Mouse (Mus musculus) megakaryocyte progenitor cell, adult 5-6 weeks (primary cell): ENCODE measurements around the gene Mansc1. TPM values are rescaled to one million over a fixed set of nuclear protein-coding genes. Genes with fewer than 3 reads are reported as not detected.
"Not testable (repeated sequence)": the region's sequence is repeated elsewhere in the genome, so short reads cannot be mapped to it uniquely, and the experiment has no call there.

Experiments
- ATAC-seq: replicated peaks from 2 replicates; pipeline ENCODE4 v1.8.0; 2016; ENCODE audit warnings: mild to moderate bottlenecking, moderate TSS enrichment, inconsistent platforms; ENCODE audit not compliant: poor library complexity
- total RNA-seq, 2 experiments: library from RNA; stranded (forward) in 1 of 2; stranded (reverse) in 1 of 2; fragments of 157-497, 149-512 nt in 1 of 2; fragments of 200-1000 nt in 1 of 2; gene quantifications; 2 replicates each; pipeline versions ENCODE4 v1.2.3 to v1.2.4; 2015 to 2017

Mansc1 gene
- total RNA-seq (2015), result 7.3 and 8.1 TPM in 2 replicates
- total RNA-seq (2017), result 2.7 and 3.3 TPM in 2 replicates

DNA sequence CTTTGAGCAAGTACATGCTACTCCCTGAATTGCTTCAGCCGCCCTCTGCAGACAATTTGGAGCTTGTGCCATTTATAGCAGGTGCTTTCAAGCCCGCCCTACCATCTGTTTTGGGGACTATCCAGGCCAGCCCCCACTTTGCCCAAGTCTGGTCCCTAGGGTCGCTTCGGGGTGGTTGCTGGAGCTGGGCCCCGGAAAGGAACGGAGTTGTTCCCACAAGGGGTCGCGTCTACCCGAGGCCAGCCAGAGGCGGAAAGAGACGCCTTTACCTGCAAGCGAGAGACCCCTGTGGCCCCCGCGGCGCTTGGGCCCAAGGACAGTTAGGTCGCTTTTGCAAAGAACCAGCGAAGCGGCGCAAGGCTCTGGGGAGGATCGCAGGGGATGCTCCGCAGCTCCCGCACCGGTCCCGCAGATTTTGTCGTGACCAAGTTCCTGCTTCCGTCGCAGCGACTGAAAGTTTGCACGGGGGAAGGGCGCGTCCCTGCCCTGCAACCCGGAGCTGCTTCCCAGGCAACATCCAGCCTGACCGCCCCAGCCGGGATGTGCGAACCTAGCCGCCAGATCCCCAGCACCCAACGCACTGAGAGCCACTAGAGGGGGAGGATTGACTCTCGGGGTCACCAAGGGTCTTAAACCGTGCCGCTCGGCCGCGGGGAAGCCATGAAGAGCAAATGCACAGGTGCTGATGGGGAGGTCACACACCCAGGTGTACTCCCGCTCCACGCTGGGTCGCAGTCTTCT lies at the start of gene Mansc1:
TSS of gene Mansc1 (minus strand) at position 542 of the 741 bp plus-strand sequence.
- ATAC-seq, result peak; percentile 68

DNA sequence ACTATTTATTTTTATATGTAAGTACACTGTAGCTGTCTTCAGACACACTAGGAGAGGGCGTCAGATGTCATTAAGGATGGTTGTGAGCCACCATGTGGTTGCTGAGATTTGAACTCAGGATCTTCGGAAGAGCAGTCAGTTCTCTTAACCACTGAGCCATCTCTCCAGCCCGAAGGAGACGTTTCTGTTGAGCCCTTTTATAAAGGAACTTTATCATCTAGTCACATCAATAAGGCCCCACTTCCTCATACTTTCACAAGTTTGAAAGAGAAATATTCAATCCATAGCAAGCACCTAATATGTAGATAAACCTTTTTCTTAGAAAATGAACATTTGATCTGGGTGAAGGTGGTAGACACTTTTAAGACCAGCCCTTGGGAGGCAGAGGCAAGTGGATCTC lies 47.0 kb upstream of the Mansc1 start:
- not testable (repeated sequence) for ATAC-seq

DNA sequence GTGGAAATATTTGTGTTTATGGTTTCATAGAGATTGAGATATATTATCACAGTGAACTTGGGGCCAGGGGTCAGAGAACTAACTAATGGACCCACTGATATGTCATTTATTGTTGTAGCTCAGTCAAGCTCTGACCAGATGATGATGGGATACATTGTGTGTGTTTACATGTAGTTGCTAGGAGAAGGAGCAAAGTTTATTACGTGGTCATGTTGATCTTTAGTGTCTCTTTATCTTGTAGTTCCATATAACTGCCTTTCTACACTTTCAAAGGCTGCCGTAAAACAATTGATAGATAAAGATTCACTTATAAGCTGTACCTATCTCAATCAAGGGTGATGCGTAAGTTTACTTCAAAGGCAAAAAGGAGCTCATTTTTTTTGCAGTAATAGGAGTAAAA lies 45.7 kb upstream of the Mansc1 start:
- ATAC-seq, result peak; percentile 74

DNA sequence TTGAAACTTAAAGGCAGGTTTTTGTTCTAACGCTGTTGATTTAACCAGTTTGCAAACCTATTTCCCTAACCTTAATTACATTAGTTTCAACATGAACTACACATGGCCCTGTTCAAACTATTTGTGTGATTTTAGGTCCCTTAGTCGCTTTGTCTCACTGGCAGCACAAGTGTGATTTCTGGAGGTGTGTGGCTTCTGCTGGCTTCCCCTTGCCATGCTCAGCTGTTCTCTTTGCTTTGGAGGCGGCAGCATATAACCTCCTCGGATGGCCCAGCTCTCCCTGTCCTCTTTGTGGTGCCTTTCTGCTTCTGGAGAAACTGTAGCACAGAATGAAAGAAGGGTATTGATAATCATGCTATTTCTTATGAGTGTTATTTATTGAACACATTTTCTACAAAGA lies 45.2 kb upstream of the Mansc1 start:
- ATAC-seq, result no peak

DNA sequence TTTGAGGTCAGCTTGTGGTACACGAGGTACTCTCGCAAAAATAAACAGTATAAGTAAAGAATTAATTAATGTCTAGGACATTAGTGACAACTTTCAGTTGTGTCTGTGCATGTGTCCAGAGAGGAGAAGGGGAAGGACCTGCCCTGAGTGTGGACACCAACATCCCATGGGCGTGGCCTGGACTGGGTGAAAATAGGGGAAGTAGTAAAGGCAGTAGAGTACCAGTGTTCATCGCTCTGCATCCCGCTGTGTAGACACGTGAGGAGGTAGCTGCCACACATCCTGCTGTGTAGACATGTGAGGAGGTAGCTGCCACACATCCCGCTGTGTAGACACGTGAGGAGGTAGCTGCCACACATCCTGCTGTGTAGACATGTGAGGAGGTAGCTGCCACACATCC lies 41.4 kb upstream of the Mansc1 start:
- ATAC-seq, result peak; percentile 78

DNA sequence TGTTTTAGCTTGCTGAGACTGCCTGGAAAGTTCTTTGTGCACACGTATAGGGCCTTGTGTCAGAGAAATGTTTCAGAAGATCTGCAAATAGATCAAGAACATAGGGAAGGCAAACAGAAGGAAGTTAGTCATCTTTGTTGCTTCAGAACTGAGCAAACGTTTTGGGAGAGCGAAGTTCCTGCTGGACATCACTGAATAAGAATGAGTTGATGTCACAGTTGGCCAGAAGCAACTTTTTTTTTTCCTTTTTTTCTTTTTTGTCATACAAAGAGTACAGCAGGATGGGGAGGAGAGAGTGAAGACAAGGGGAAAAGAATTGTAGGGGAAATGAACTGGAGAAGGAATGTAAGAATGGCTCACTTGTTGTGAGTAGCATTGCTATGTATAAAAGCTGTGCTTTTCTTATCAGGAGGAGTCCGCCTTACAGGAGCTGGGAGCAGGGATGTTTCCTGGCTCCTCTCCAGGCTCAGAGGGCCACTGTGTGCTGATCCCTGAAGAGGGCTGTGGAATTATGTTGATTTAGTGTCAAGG lies 38.7 kb upstream of the Mansc1 start:
- ATAC-seq, result no peak

DNA sequence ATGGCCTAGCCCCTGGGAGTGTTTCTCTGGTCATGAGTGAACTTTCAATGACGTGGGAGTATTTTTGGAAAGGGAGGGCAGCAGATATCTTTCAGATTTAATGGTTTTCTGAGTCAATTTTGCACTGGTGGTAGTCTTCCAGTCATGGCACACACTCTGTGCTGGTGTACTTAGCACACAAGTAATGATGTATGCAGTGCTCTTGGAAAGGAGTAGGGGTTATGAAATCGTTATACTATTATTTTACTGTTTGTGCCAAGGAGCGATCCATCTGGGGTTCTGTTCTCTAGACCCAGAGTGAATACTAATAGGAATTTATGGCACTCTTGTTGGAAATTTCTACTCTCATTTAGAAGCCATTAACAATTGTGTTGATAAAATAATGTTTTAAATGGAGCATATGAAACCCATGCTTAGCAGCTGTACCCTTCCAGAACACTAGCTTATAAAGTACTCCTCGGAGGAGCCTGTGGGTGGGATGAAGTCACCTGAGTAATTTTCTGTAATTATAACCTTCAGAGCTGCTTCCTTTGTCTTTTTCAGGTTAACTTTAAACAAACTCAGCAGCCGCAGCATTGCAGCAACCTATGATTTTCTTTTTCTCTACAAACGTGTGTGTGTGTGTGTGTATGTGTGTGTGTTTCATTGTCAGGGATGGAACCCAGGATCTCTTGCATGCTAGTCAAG lies 37.0 kb upstream of the Mansc1 start:
- no peak for ATAC-seq

DNA sequence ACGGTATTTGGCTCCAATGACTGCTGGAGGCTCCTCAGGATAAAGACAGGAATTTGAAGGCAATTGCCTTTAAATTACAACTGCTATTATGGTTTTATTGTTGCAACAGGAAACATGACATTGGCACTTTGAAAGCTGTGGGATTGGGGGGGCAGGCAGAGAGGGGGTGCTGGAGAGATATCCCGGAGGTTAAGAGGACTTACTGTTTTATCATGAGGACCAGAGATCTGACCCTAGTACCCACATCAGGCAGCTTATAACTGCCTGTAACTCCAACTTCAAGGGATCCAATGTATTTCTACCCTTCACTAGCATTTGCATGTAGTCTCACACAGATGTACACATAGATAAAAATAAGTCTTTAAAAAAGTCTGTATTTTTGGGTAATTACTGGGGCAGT lies 36.2 kb upstream of the Mansc1 start:
- ATAC-seq, result peak; percentile 74

DNA sequence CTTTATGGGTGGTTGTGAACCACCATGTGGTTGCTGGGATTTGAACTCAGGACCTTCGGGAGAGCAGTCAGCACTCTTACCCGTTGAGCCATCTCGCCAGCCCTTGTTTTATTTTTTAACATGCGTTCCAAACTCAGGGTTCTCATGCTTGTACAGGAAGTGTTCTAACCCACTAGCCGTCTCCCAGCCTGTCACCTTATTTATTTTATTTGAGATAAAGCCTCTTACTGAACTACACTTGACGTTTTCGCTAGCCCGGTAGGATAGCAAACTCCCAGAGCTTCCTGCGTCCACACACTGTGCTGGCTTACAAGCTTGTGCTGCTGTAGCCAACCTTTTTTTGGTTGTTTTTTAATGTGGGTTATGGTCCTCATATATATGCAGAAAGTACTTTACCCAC lies 33.5 kb upstream of the Mansc1 start:
- no peak for ATAC-seq

DNA sequence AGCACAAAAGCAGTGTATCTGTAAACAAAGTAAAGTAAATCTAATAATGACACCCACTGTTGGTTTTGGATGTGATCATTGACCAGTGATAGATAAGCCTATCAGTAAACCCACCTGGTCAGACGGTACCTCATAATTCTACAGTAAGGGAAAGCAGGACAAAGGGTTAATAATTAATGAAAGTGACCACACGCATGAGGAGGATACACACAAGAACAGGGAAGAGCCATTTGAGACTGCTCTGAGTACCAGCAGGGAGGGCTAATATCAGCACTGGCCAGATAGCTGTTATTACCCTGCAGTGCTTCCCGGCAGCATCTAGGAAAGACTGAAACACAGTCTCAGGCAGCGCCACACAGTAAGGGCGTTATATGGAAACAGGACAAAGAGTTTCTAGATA lies 32.3 kb upstream of the Mansc1 start:
- peak; percentile 36 for ATAC-seq

DNA sequence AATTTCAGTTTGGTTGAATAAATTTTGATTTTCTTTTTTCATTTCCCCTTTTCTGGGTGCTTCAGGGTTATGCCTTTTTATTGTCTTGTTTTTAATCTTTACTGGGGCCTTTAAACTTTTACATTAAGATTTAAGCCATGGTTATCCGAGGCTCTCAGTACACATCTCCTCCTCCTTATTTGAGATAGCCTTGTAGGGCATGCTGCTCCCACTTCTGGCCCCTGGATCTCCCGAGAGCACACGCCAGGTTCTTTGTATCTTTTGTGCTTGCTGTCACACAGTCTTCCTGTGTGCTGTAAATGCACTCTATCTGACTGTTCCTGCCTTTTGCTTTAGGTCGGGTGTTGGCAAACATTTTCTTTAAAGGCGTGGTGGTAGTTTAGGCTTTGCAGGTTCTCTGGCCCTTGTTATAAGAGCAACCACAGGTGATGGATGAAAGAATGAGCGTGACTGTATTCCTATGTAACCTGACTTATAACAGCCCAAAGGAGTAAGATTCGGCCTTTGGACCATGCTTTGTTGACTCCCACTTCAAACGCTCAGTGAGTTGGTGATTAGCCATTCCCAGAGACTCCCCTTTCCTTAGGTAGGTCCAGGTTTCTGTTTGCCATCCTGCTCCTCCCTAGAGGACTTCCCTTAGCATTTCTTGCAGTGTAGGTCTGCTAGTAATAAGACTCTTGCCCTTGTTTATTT lies 28.6 kb upstream of the Mansc1 start:
- ATAC-seq, result peak; percentile 76

DNA sequence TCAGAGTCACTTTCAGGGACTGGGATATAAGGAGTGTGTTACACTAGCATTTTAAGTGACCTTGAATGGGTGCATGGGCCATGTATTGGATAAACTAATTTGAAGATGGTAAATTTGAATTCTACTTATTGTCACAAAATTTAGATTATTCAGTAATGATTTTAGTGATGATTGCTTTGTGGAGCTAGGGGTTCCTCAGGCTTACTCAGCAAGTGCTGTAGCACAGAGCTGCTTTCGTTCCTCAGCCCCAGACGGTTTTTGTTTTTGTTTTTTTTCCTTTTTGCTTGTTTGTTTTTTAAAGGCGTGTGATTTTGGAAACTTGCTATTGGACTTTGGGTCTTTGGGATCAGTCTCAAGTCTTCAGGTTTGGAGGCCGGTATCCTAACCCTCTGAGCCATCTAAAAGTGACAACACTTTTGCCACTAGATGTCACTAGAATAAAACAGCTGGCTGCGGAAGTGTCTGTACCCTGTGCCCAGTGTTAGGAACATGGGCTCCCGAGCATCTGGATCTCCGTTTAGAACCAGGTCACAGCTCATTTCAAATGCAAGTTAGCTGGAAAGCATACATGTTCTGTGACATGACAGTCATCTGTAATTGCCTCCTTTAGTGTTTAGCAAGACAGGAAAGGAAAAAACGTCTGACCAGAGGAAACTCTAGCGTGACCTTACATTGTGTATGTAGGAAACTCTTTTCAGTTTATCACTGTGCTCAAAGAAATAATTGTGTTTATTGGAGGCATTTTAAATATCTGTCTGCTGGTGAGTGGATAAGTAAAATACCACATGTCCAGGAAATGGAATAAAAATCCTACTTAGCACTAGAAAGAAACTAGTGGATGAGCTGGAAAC lies 27.0 kb upstream of the Mansc1 start:
- ATAC-seq, result peak; percentile 90

DNA sequence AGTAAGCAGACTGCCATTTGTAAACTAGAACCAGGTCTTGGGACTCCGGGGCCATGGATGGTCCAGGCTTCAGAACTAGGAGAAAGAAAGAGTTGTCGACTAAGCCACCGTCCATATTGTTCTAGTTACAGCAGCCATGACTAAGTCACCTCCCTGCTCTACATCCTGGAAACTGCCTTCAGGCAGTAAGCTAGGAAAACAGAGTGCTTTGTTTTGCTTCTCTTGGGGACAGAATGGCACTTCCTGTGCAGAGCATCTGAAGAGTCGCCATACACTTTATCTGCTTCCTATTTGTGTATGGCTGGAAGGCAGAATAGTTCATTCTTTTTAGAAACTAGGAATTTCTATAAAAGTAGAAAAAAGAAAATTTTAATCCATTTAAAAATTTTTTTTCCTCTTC lies 24.2 kb upstream of the Mansc1 start:
- no peak for ATAC-seq

DNA sequence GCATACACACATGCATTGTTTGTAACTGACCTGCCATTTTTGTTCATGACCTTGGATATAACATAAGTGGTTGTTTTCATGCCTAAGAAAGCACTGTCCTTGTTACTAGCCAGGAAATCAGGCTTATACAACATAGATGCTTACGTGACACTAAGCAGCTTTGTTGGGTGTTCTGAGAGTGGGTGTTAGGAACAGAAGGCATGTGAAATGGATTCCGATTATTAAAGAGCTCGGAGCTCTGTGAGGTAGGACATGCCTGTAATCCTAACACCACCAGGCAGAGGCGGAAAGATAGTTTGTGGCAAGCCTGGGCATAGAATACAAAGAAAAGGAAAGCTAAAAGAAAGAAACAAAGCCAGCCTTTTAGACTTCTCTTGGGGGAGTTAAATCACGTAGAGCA lies 16.1 kb upstream of the Mansc1 start:
- ATAC-seq, result no peak

DNA sequence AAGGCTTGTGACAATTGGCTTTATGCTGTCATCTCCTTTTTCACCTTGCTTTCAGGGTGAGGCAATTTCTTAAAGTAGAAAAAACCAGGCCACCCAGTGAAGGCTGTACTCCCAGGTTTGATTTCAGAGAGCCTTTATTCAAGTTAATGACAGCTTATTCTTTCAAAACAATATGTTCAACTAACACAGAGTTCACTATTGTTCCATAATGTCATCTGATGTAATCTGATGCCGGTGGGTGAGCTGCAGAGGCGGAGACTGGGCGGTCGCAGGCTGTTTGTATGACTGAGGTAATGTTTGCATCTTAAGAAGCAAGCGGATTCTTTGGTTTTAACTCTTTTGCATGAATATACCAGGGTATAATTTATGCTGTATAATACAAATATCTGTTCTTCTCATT lies 15.3 kb upstream of the Mansc1 start:
- ATAC-seq, result no peak

DNA sequence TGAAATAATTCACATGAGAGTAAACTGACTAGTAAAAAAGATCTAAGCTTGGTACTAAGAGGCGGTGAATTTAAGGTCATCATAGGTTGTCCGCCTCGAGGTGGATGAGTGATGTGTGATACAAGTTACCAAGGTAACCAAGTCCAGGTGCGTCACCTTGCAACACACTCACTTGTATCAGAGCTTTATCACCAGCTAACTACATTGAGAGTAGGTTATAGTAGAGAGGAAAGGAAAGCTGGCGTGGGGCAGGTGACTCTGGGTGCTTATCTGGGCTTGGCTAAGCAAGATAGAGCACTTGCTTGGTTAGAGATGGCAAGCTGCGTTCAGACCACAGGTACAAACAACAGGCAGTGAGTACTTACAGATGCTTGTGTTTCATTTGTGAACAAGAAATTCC lies 14.5 kb upstream of the Mansc1 start:
- no peak for ATAC-seq

DNA sequence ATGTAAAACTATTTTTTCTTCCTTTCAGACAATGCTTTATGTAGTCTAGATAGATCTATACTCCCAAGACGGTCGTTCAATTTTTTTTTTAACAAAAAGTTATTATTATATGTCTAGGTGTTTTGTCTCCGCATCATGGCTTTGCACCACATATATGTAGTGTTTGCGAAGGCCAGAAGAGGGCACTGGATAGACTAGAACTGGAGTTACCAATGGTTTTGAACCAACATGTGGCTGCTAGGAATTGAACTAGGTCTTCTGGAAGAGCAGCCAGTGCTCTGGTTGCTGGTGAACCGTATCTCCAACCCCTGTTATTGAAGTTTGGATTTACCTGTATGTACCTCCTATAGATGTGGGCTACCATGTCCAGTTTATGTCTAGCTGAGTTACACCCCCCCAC lies 11.0 kb upstream of the Mansc1 start:
- ATAC-seq, result peak; percentile 35

DNA sequence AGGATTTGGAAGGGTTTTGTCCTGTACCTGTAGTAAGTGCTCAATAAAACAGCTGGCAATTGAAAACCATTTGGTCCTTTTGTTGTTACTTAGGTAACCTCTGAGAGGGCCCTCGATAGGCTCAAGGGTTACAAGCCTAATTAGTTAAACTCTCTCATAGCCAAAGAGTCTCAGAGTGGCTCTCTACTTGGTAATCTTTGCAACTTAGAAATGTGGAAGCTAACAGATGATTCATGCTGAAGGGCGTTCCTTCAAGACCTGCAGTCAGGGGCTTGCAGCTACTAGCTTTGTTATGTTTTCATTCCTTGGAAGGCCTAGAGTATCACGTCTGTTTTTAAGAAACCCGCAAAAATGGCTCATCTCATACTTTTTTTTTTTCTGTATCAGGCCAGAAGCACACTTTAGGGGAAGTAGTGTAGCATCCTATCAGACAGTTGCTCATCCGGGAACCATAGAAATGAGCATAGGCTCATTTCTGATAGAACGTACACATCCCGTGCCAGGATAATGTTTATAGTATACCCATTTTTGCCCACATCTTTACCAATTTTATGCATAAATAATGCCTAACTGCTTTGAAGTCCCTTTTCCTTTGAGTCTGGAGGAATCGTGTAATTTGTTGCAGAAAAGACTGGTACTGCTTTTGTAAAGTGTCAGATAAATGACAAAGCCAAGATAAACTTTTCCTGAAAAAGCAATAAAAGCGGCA lies 9.6 kb upstream of the Mansc1 start:
- ATAC-seq, result 0 out of 2 replicates have a peak, but pooled peaks have one; percentile 6

DNA sequence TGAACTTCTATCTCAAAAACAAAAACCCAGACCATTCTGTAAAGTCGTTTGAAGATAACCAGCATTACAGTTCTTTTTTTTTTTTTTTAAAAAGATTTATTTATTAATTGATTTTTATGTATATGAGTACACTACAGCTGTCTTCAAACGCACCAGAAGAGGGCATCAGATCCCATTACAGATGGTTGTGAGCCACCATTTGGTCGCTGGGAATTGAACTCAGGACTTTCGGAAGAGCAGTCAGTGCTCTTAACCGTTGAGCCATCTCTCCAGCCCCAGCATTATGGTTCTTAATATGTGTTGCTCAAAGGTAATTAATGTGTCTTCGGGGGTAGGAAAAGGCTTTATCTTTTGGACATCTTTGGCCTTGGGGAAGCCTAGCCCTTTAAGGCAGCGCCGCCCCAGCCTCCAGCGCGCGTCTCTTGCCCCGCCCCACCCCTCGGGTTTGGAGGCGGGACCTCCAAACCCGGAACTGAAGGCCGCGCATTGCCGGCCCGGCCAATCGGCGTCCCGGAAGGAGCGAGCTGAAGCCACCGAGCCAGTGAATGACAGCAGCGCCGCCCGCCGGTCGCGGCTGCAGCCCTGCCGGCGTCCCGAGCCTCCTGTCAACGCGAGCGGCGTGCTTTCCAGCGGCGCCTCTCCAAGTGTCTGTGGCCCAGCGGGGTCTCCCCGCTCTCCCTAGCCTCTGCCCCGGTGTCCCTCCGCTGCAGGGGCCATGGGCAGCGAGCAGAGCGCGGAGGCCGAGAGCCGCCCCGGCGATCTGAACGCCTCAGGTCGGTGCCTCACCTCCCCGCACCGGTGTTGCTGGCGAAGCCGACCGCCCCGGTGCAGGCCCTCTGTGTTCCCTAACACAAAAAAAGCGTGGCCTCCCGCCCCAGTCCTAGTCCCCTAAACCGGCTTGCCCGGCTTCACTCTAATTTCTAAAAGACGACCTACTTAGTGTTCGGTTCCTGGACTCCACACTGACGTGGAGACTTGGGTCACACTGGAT lies 8.5 kb upstream of the Mansc1 start:
- peak; percentile 97 for ATAC-seq
